Mouse (Mus musculus) brain, embryonic 14.5 days (tissue): ENCODE measurements around the gene Nhlrc3. TPM values are rescaled to one million over a fixed set of nuclear protein-coding genes. Genes with fewer than 3 reads are reported as not detected.
A peak's percentile ranks its signal among the peaks of the same experiment; 100 is the strongest.

Experiments
- DNase-seq: peaks from one replicate; pipeline ENCODE4 v3.0.0-alpha.2; 2011; ENCODE audit warnings: low read depth
- CTCF ChIP-seq: fragments of 200-500 bp; IDR thresholded peaks from 2 replicates; pipeline ENCODE4 v1.5.1; 2012; ENCODE audit warnings: inconsistent platforms, mild to moderate bottlenecking, moderate library complexity, borderline replicate concordance; ENCODE audit not compliant: insufficient read depth, insufficient read length; ENCODE audit errors: extremely low read depth
- POLR2A ChIP-seq: fragments of 200-500 bp; IDR thresholded peaks from 2 replicates; pipeline ENCODE4 v1.6.1; 2012; ENCODE audit warnings: mild to moderate bottlenecking, inconsistent platforms, borderline replicate concordance; ENCODE audit not compliant: poor library complexity, insufficient read depth, insufficient read length, severe bottlenecking; ENCODE audit errors: extremely low read depth
- polyA plus RNA-seq: library from polyadenylated mRNA; depleted of rRNA; stranded (reverse); fragments of >200 nt; gene quantifications from 2 replicates; pipeline ENCODE4 v1.2.3, GENCODE M21; 2012

Nhlrc3 gene
- polyA plus RNA-seq, 1 experiment, result 12.2 TPM

- DNase-seq, result no peak
- TF ChIP-seq POLR2A (no peak), CTCF (no peak)
Measured at GRCm38 (mm10) chr3:53472061-53472460, 8.9 kb upstream of the Nhlrc3 start.

DNA sequence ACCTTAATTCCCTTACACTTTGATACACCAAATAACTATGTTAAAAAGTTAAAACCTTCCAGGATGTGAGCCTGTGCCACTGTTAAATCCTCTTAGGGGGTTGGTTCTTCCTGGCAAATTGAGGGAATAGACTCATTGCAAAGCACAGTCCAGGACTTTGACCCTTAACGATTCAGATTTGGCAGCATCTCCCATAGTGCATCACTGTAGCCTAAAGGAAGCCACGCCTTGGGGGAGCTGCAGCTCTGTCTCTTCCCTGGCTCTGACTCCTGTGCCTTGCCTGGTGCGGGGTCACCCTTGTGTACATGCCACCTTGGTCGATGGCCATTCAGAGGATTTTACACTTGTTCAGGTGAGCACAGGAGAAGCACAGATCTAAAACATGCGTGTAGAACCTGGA lies 6.5 kb upstream of the Nhlrc3 start:
- no peak for TF ChIP-seq POLR2A
- no peak for TF ChIP-seq CTCF

GRCm38 (mm10) chr3:53467356-53467755 lies 4.2 kb upstream of the Nhlrc3 start:
- DNase-seq, result no peak
- no peak for TF ChIP-seq POLR2A
- TF ChIP-seq CTCF, result no peak

More for the DNA sequence above, 6.5 kb upstream of the Nhlrc3 start:
- DNase-seq, result no peak

GRCm38 (mm10) chr3:53466481-53466880 lies 3.3 kb upstream of the Nhlrc3 start:
- TF ChIP-seq POLR2A, result no peak
- TF ChIP-seq CTCF, result no peak
- peak; percentile 15 for DNase-seq

GRCm38 (mm10) chr3:53465330-53465729 lies 2.2 kb upstream of the Nhlrc3 start:
- DNase-seq, result no peak
- TF ChIP-seq CTCF, result no peak

- no peak for TF ChIP-seq CTCF
- TF ChIP-seq POLR2A, result no peak
- DNase-seq, result no peak
Measured at GRCm38 (mm10) chr3:53464146-53464698, 1.1 kb upstream of the Nhlrc3 start.

- DNase-seq, result no peak
Measured at GRCm38 (mm10) chr3:53463765-53464114, 608 bp upstream of the Nhlrc3 start.

GRCm38 (mm10) chr3:53462701-53463045 lies 459 bp downstream of the Nhlrc3 start:
- no peak for TF ChIP-seq CTCF
- no peak for TF ChIP-seq POLR2A
- DNase-seq, result no peak

More at GRCm38 (mm10) chr3:53463765-53464114, 608 bp upstream of the Nhlrc3 start:
- TF ChIP-seq POLR2A (peak; percentile 50; the same call in 1 of the 2 replicates), CTCF (no peak)

GRCm38 (mm10) chr3:53460106-53460505 lies 3.0 kb downstream of the Nhlrc3 start:
- no peak for DNase-seq
- TF ChIP-seq POLR2A (no peak), CTCF (no peak)

- TF ChIP-seq POLR2A (no peak), CTCF (no peak)
- no peak for DNase-seq
Measured at GRCm38 (mm10) chr3:53457750-53458149, 5.4 kb downstream of the Nhlrc3 start.

DNA sequence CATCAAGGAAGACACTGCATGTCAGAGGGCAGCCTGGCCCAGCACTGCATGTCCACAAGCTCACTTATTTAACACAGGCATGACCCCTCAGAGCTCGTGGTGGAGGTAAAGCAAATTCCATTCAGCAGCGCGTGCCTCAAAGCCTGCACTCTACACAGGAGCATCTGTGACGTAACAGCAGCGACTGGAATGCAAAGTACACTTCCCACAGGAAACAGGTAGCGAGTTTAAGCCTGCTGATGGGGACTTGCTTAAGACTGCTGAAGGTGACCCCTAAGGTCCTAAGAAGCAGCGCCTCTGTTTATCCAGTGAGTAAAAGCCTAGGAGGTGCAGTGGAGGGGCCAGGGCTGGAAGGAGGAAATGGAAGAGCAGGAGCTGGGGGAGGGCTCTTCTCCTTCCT lies 8.1 kb downstream of the Nhlrc3 start:
- TF ChIP-seq POLR2A (no peak), CTCF (no peak)
- no peak for DNase-seq

DNA sequence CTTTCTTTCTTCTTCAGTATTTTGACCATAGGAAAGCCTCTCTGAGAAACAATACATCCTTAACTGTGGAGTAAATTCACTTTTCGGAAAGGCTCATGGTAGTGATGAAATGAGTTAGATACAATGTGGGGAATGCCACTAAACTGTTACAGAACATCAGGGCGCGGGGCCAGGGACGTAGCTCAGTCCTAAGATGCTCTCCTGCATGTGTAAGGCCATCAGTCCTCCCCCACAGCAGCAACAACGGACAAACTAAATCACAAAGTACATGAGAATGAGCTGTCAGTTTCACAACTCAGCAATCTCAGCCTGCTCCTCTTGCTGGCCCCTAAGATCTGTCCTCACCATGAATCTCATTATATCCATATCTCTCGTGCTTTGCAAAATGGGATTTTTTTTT lies 8.6 kb downstream of the Nhlrc3 start:
- TF ChIP-seq POLR2A (no peak), CTCF (no peak)
- DNase-seq, result no peak
